Mouse (Mus musculus) spleen, adult 18-20 months (tissue): ENCODE results near the gene Fbn1.

Experiments used
- DNase-seq, 2 experiments: peaks; one replicate each; pipeline ENCODE4 v3.0.0; 2022; ENCODE audit warnings: mixed read lengths in 2 of 2

Fbn1 gene

GRCm38 (mm10) chr2:125498216-125498615 lies 9.6 kb downstream of the Fbn1 start:
- no peak for DNase-seq

DNA sequence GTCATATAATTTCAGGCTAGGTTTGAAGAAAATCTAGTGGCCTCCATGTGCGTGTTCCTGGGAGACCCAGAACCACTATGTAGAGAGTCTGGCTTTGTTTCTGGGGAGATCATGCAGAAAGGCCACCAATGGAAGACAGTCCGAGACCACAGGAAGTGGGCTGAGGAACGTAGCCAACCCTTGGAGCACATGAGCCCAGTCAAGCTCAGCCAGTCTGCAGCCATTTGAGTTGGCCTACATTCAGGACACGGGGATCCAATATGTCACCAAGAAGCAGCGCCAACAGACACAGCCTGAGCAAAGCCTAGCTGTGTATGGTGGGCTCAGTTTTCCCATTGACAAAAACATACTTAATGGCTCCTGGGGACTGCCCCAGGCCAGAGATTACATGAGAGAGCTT lies 11.1 kb downstream of the Fbn1 start:
- DNase-seq, result no peak

DNA sequence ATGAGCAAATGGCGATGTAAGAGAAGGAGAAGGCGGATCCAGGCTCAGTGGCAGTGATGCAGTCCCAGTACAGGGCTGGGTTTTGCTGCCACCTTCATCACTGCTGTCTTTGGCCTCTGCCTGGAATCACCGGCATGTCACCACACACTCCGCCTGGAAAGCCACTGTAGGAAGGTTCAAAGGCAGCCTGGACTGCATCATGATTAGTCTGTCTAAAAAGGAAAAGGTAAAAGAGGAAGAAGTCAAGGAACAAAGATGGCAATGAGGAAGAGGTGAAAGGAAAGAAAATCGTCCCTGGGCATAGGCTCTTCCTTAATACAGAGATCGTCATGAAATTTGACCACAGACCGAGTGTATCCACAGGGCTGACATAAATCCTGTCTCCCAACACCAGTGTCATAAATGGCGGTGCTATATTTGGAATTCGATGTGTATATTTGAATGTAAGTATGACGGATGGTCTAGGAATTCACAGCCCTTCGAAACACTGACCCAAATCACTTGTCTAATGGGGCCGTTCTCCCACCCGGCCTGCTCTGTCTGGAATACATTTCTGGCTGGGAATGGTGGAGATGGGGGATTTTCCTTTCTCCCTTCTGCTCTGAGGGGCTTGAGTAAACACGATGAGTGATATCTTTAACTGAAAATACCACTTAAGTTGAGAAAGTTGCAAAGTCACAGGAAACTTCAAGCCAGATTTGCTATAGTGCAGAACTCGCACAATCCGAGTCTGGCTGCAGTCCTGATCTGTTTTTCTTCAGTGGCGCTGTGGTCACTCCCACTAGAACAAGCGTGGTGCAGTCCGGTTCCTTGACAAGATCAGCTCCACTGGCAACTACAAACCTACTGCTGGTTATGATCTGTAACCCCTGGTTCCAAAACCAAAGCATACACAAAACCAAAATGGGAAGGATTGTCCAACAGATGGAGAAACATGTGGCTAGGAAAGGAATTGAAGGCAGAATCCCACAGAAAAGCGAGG lies 12.7 kb downstream of the Fbn1 start:
- no peak for DNase-seq

DNA sequence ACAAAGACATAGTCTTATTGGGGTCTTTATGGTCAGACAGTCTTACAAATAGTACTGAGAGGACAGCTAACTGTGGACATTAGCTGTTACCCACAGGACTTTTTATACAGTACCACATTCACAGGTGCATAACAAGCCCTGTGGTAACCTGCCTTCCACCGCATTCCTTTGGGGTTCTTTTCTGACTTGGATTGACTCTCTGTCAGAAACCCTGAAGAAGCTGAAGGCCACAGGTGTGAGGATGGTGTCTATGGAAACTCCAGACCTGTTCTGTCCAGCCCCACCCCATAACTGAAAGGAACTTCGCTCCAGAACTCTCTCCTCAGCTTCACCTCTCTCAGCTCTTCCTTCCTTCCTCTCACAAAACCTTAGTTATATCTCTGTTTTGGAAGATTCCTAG lies 13.5 kb downstream of the Fbn1 start:
- DNase-seq, result no peak

- no peak for DNase-seq
Observed at GRCm38 (mm10) chr2:125492050-125492900, 15.5 kb downstream of the Fbn1 start.

- DNase-seq, result no peak
Observed at GRCm38 (mm10) chr2:125489979-125490378, 17.8 kb downstream of the Fbn1 start.

GRCm38 (mm10) chr2:125484910-125485309 lies 22.9 kb downstream of the Fbn1 start:
- no peak for DNase-seq

GRCm38 (mm10) chr2:125484164-125484563 lies 23.6 kb downstream of the Fbn1 start:
- no peak for DNase-seq

DNA sequence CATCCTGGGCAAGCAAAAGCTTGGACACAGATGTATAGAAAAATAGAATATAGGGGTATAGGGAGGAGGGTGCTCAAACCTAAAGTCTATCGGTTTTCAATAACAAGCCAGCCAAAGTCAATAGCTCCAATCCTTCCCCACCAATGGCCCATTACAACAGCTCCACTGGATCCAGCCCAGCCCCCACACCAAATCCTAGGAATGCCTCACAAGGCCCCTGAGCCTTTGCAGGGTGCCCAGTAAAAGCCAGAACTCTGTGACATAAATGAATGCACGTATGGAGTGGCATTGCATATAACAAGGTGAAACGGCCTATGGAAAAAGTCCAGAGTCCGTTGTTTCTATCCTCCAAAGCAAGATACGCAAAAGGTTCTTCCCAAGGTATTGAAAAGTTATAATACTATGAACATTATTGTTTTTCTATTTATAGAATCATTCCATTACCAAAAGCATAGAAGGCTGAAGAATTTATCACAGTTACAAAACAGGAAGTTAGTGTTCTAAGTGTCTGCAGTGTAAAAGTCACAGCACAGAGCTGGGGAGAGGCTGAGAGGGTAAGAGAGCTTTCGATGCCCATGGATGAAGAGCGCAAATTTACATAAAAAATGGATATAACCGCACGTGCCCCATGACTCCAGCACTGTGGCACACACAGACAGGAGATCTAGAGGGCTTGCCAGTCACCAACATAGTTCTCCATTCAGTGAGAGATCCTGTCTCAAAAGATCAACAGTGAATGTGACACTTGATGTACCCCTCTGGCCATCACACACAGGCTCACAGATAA lies 26.1 kb downstream of the Fbn1 start:
- no peak for DNase-seq

DNA sequence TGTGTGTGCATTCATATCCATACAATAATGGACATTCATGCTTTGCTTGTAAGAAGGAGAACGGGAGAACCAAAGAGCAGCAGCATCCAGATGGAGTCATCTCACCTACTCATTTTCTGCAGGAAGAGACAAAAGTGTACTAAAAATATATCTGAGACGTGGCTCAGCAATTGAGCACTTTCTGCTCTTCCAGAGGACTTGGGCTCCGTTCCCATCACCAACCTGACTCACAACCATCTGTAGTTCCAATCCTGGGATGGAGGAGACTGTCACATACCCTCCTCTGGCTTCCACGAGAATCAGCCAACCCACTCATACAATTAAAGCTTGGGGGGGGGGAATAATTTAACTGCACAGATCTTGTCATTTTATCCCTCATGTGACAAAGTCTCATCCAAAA lies 26.7 kb downstream of the Fbn1 start:
- DNase-seq, result no peak

DNA sequence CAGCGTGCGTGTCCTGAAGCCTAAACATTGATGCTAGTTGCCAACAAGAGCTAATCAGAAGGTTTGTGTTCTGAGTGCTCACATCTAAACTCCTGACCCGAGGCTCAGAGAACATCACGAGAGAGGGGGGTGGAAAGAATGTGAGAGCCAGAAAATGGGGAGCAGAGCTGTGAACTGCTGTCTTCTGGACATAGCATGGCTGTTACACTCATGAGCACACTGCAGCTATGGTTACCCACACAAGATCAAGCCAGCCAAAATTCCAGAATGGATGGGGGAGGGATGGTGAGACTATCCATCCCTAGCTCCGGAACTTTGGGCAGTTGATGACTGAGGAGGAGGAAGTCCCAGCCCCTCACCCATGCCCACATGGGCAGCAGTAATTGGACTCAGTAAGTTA lies 27.7 kb downstream of the Fbn1 start:
- DNase-seq, result no peak

DNA sequence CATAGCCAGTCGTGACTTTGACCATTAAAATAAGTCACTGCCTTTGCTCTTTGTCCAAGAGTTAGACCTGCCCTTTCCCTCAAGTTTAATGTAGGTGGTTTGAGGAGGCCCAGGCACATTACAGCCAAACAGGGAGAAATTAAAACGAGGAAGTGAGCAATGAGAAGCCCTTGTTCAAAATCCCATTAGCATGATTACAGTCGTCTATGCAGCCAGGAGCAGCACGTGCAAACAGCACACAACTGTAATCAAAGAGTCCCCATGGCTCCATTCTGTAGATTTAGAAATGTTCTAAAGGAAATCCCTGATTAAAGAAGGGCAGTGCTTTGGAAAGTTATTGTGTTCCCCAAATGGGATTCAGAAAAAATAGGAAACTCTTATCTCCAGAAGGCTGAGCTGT lies 29.1 kb downstream of the Fbn1 start:
- no peak for DNase-seq

GRCm38 (mm10) chr2:125477367-125477766 lies 30.4 kb downstream of the Fbn1 start:
- DNase-seq, result no peak

DNA sequence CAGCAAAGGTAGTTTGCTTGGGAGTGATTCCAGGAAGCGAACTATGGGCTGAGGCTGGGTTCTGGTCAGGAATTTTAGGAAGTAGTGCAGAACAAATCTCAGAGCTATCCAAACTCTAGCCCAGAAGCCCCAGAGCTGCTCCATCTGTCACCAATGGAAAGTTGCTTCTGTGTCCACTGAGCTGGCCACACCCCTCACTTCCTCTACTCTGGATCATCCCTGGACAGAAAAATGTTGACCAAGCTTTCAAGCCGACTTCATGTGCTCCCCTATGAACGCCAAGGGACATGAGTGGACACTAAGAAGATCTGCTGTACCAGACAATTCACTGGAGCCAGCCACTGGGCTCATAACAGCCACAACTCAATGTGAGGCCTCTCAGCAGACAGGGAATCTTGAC lies 31.6 kb downstream of the Fbn1 start:
- DNase-seq, result no peak

DNA sequence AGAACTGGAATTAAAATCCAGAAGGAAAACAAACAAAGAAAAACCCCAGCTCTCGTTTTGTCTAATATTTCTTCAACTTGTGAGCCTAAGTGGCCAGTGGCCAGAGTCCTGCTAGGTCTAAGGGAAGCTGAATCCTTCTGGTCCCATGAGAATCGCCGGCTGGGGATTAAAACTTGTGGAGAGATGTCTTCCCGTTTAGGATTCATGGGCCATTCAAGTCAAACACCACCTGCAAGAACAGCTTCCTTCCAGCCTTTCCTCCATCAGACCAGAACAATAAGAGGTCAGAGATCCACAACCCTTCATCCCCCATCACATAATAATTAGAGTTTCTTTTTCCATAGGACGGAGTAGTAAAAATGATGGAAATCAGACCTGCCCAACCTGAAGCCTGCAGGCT lies 33.1 kb downstream of the Fbn1 start:
- DNase-seq, result no peak

DNA sequence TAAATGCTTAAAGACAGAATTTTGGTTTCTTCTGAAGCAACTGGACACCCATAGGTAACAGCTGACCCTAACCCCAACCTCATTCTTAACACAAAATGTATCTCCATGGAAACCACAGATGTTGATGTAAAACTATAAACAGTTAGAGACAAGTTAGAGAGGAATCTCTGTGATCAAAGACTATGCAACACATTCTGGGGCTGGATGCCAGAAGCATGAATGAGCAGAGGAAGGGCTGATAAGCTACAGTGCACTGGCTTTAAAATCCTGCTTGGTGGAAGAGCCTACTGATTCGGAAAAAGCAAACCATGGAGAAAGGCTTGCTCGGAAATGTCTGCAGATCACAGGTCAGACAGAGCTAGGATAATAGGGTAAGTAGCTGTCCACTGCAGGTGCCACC lies 34.6 kb downstream of the Fbn1 start:
- no peak for DNase-seq

DNA sequence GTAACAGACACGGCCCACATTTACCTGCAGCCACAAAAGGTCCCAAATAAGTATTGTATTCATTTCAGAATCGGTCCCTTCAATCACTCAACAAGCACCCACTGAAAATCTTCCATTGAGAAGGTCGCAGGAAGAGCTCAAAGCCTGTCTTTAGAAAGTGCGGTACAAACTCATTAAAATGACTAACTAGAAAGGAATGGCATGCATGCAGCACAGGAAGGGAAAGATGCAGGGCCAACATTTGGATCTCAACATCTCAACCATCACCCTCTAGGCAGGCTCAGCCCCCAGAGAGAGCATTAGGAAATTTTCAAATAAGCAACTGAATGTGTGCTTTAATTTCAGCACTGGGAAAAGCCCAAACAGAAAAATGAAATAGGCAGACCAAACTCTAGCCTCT lies 36.1 kb downstream of the Fbn1 start:
- no peak for DNase-seq

DNA sequence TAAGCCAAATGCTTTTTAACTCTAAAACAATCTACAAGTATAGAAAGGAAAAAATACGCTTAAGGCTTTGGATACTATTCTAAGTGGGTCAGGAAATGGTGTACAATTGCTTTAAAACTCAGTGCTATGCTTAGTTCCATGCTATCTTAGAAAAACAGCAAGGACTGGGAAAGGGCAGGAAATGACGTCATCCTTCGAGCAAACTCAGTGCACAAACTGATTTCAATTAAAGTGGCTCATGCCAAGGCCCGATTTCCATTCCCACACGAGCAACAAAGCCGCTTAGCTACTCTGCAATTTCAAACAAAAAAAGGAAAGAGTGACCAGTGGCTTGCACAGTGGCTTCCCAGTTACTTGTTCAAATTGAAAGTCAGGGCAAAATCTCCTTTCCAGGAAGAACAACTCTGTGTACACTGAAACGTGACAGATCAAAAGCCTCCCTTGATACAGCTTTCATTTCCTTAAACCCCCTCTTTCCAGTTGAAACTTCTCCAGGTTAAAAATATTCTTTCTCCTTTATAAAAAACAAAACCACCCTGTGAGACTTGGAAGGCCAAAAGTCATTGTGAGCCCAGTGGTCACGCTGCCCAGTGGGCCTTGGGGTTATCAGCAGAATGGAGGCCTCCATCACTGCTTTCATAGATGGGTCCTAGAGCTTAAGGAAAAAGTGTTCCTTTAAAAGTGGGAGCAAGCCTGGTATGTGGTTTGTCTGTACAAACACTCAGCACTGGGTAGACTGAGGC lies 37.1 kb downstream of the Fbn1 start:
- DNase-seq, result no peak

DNA sequence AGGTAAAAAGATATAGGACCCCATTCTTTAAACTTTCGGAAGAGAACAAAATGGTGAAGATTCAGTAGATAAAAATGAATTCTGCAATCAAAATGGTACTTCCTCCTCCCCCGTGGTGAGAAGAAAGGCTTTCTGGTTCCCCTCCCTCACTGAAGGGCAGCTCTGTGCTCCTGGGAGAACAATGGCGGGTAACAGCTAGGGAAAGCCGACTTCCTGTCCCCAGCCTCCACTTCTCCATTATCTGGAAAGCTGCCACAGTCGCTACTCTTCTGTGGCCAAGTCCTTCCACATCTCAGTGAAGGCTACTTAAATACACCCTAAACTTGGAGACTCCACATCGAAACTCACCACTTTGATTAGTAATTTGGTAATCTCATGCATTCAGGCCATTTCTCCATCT lies 43.8 kb downstream of the Fbn1 start:
- no peak for DNase-seq

DNA sequence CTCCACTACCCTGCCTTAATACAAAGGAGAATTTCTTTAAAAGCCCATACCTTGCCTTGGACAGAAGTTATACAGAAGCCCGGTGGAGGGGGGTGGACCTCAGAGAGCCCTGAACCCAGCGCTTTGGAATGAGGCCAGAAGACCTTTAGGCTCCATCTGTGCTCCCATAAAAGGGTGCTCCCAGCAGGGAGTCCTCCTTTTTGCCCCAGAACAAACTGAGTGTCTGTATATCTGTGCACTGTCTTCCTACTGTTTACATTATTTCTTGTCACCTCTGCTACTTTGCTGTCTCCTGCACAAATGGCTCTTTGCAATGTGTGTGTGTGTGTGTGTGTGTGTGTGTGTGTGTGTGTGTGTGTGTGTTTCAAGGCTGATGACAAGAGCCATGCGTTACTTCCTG lies 48.7 kb downstream of the Fbn1 start:
- DNase-seq, result no peak

DNA sequence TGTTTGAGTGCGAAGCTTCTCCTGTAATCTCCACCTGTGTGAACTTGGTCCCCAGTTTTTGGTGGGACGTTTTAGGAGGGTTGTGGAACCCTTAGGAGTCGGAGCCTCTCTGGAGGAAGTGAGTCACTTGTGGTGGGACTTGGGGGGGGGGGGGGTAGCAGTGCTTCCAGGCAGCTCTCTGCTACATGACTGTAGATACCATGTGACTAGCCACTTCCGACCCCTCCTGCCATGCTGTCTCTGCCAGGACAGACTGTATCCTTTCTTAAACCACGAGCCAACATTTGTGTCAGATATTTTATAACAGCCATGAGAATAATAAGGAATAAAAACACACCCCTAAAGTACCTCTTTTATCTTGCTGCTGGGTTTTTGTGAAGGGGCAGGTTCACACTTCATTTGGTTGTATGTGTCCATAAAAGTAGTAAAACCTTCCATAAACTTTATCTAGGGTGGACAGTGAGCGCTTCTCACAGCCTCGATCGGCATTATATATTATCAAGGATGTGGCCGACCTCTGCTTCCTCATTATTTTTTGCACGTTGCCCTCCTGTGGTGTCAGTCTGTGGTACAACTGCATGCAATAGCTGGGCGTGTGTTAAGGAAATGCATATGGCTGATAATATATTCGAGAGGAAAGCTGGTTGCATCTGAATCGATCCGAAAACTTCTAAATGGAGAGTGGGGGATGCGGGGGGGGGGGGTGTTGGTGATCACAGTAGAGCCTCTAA lies 51.6 kb downstream of the Fbn1 start:
- DNase-seq, result no peak

GRCm38 (mm10) chr2:125454781-125455180 lies 53.0 kb downstream of the Fbn1 start:
- DNase-seq, result no peak
